Mouse (Mus musculus) ES-Bruce4 (cell line): Measurements from ENCODE around the gene Phyhipl. TPM values are rescaled to one million over a fixed set of nuclear protein-coding genes. Genes with fewer than 3 reads are reported as not detected.

Experiments
- H3K27ac ChIP-seq: 2 replicates; pipeline ENCODE4 v1.5.1; 2012; ENCODE audit warnings: low read length, inconsistent platforms; ENCODE audit not compliant: insufficient read depth
- H3K27me3 ChIP-seq: 2 replicates; pipeline ENCODE4 v1.6.1; 2012; ENCODE audit warnings: mild to moderate bottlenecking, low read length, inconsistent platforms; ENCODE audit not compliant: control insufficient read depth, poor library complexity, insufficient read depth, severe bottlenecking
- H3K36me3 ChIP-seq: 2 replicates; pipeline ENCODE4 v1.6.1; 2012; ENCODE audit warnings: inconsistent platforms, mild to moderate bottlenecking, low read length, moderate library complexity; ENCODE audit not compliant: control insufficient read depth, poor library complexity, insufficient read depth, severe bottlenecking
- H3K4me1 ChIP-seq: one replicate; pipeline ENCODE4 v1.8.1; 2011; ENCODE audit warnings: low read length; ENCODE audit not compliant: control insufficient read depth, insufficient read depth
- H3K4me3 ChIP-seq: 2 replicates; pipeline ENCODE4 v1.5.1; 2011; ENCODE audit warnings: low read depth, mild to moderate bottlenecking, low read length
- H3K9ac ChIP-seq: 2 replicates; pipeline ENCODE4 v1.6.1; 2012; ENCODE audit warnings: low read depth, mild to moderate bottlenecking, inconsistent platforms; ENCODE audit not compliant: poor library complexity, severe bottlenecking
- H3K9me3 ChIP-seq: replicated peaks from 2 replicates; pipeline ENCODE4 v1.6.1; 2012; ENCODE audit warnings: mild to moderate bottlenecking, low read length, inconsistent platforms; ENCODE audit not compliant: control insufficient read depth, poor library complexity, insufficient read depth, severe bottlenecking
- CTCF ChIP-seq: IDR thresholded peaks from one replicate; pipeline ENCODE4 v1.8.1; 2011; ENCODE audit warnings: low read depth, low read length
- EP300 ChIP-seq: IDR thresholded peaks from 2 replicates; pipeline ENCODE4 v1.6.1; 2011; ENCODE audit warnings: low read depth, low read length; ENCODE audit not compliant: insufficient read depth
- POLR2A ChIP-seq: IDR thresholded peaks from one replicate; pipeline ENCODE4 v1.8.1; 2011; ENCODE audit warnings: low read length; ENCODE audit not compliant: insufficient read depth
- polyA plus RNA-seq: library from polyadenylated mRNA; stranded (reverse); fragments of >200 nt; gene quantifications from 2 replicates; pipeline ENCODE4 v1.2.4, GENCODE M21; 2011; ENCODE audit warnings: low read depth; ENCODE audit not compliant: missing spikeins, insufficient read depth, insufficient read length

Phyhipl gene
- polyA plus RNA-seq, 1 experiment, result 4.8 TPM

DNA sequence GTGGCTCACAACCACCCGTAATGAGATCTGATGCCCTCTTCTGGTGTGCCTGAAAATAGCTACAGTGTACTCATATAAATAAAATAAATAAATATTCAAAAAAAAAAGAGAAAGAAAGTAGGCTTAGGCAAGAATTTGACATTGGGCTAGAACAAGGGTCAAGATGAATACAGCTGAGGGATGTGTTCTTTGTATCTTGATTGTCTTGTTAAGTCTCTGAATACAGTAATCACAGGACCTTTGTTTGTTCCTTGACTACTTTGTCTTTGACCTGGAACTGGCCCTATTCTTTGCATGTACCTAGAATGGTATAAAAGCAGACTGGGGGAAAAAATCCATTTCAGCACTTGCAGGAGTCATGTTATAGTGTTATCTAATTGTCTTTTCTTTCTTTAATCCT is 44.1 kb downstream of the Phyhipl start:
- Histone ChIP-seq H3K36me3 (no peaks in the 10 kb centered on the region), H3K9me3 (no peaks in the 10 kb centered on the region), H3K9ac (no peak overlapping the region), H3K27me3 (no peaks in the 10 kb centered on the region), H3K27ac (no peak overlapping the region), H3K4me1 (no peaks in the 10 kb centered on the region), H3K4me3 (no peak overlapping the region)
- TF ChIP-seq CTCF (no peak), POLR2A (no peak), EP300 (no peak)

GRCm38 (mm10) chr10:70599925-70600305 is 55.9 kb downstream of the Phyhipl start:
- H3K36me3 ChIP-seq, result no peaks in the 10 kb centered on the region
- no peak for TF ChIP-seq CTCF
- H3K27me3 ChIP-seq, result no peaks in the 10 kb centered on the region
- peak overlapping the region; percentile 26 for H3K9ac ChIP-seq
- no peaks in the 10 kb centered on the region for H3K9me3 ChIP-seq
- H3K27ac ChIP-seq, result peak overlapping the region; percentile 58
- H3K4me1 ChIP-seq, result no peaks in the 10 kb centered on the region
- H3K4me3 ChIP-seq, result peak overlapping the region; percentile 70

DNA sequence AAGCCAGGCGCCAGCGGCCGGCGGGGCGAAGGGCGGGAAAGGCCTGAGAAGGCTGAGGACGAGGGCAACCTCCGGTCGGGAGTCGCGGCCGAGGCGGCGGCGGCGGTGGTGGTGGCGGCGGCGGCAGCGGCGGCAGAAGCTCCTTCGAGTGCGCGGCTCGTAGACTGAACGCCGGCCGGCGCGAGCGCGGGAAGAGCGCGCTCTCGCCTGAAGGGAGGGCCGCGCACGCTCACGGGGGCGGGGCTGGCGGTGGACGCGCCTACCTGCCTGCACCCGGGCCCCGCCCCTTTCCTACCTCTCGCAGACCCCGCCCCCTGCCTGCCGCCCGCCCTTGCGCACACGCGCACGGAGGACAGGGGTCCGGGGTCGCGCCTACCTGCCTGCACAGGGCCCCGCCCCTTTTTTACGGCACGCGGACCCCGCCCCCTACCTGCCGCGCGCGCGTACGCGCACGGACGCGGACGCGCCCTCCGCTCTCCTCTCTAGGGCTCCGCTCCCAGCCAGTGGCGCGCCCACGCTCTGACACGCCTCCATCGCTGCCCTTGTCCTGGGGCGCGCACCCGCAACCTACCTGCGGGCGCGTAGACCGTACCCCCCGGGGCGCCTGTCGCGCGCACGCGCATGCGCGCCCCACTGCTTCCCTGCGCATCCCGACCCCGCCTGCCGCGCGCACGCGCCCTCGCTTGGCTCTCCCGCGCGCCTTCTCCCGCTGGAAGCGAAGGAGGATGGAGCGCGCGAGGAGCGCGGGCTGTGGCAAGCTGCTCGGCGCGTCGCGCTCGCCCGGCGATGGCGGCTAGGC is 56.4 kb downstream of the Phyhipl start:
- Histone ChIP-seq H3K36me3 (no peaks in the 10 kb centered on the region), H3K27ac (peak overlapping the region; percentile 58), H3K9me3 (no peaks in the 10 kb centered on the region), H3K4me1 (no peaks in the 10 kb centered on the region), H3K27me3 (no peaks in the 10 kb centered on the region), H3K9ac (peak overlapping the region; percentile 73), H3K4me3 (peak overlapping the region; percentile 70)
- TF ChIP-seq POLR2A (no peak), EP300 (no peak), CTCF (no peak)

GRCm38 (mm10) chr10:70598516-70599125 is 57.1 kb downstream of the Phyhipl start:
- no peaks in the 10 kb centered on the region for H3K4me1 ChIP-seq
- peak overlapping the region; percentile 42; the same call in 1 of the 2 replicates for H3K27ac ChIP-seq
- H3K27me3 ChIP-seq, result no peaks in the 10 kb centered on the region
- no peaks in the 10 kb centered on the region for H3K9me3 ChIP-seq
- TF ChIP-seq CTCF, result no peak
- TF ChIP-seq EP300, result no peak
- peak overlapping the region; percentile 73 for H3K9ac ChIP-seq
- H3K4me3 ChIP-seq, result peak overlapping the region; percentile 70
- H3K36me3 ChIP-seq, result no peaks in the 10 kb centered on the region

GRCm38 (mm10) chr10:70598081-70598515 is 57.7 kb downstream of the Phyhipl start:
- Histone ChIP-seq H3K27ac (no peak overlapping the region), H3K4me3 (peak overlapping the region; percentile 70), H3K4me1 (no peaks in the 10 kb centered on the region), H3K9ac (no peak overlapping the region), H3K36me3 (no peaks in the 10 kb centered on the region), H3K9me3 (no peaks in the 10 kb centered on the region), H3K27me3 (no peaks in the 10 kb centered on the region)
- no peak for TF ChIP-seq EP300
- no peak for TF ChIP-seq POLR2A
- no peak for TF ChIP-seq CTCF

GRCm38 (mm10) chr10:70594007-70594406 is 61.8 kb downstream of the Phyhipl start:
- no peak overlapping the region for H3K4me3 ChIP-seq
- H3K4me1 ChIP-seq, result no peaks in the 10 kb centered on the region
- no peak overlapping the region for H3K27ac ChIP-seq
- no peaks in the 10 kb centered on the region for H3K27me3 ChIP-seq
- TF ChIP-seq CTCF (peak; percentile 15), EP300 (no peak)
- no peak overlapping the region for H3K9ac ChIP-seq
- no peaks in the 10 kb centered on the region for H3K9me3 ChIP-seq
- no peaks in the 10 kb centered on the region for H3K36me3 ChIP-seq
